ENCODE assay signal across 8 mouse cellular contexts in genomic region chr11:77982441-77982905, GRCm38 (mm10). TPM values are rescaled to one million over a fixed set of nuclear protein-coding genes. Genes with fewer than 3 reads are reported as not detected.
A peak's percentile ranks its signal among the peaks of the same experiment; 100 is the strongest.
DNase-seq lines count a peak whose midpoint lies in the region; ATAC-seq and TF ChIP-seq lines count a peak whose summit lies in the region.

Gene Phf12 (plus strand): TSS chr11:77982754.

- no peak for TF ChIP-seq EP300 in CH12.LX (IDR thresholded peaks at IDR 0.05; ENCODE audit: low read length)

- H3K4me1 ChIP-seq in CH12.LX (ENCODE audit: control insufficient read depth in 1 of 2, insufficient read depth in 2 of 2) = peaks cover 5 to 44% of the 10 kb centered on the region in 2 experiments
- peaks cover 7% of the 10 kb centered on the region; the same call in 1 of the 2 replicates for H3K4me1 ChIP-seq in forebrain, embryonic 11.5 days (replicated peaks; ENCODE audit: control insufficient read depth, insufficient read depth, low read length)
- H3K4me1 ChIP-seq in heart, embryonic 16.5 days (ENCODE audit: control insufficient read depth, insufficient read depth, low read length) = peaks cover 8% of the 10 kb centered on the region
- H3K4me1 ChIP-seq in liver, embryonic 15.5 days (replicated peaks) = peaks cover 41% of the 10 kb centered on the region
- H3K4me1 ChIP-seq in neural tube, embryonic 12.5 days = peaks cover 16% of the 10 kb centered on the region

- no peaks in the 10 kb centered on the region for H3K9me3 ChIP-seq in CH12.LX (replicated peaks; ENCODE audit: low read length)
- no peaks in the 10 kb centered on the region for H3K9me3 ChIP-seq in forebrain, embryonic 11.5 days (ENCODE audit: control insufficient read depth, low read length)
- H3K9me3 ChIP-seq in heart, embryonic 16.5 days (replicated peaks; ENCODE audit: control insufficient read depth, low read length) = no peaks in the 10 kb centered on the region
- no peaks in the 10 kb centered on the region for H3K9me3 ChIP-seq in liver, embryonic 15.5 days (replicated peaks)
- no peaks in the 10 kb centered on the region for H3K9me3 ChIP-seq in neural tube, embryonic 12.5 days

- peaks cover 47% of the 10 kb centered on the region for H3K79me2 ChIP-seq in CH12.LX (replicated peaks; ENCODE audit: control insufficient read depth, extremely low read depth, insufficient read depth, poor library complexity, severe bottlenecking)

- H3K4me2 ChIP-seq in CH12.LX (ENCODE audit: insufficient read depth, low read depth, poor library complexity, severe bottlenecking) = peak within 1 kb of the TSS; percentile 40; the same call in 1 of the 2 replicates
- H3K4me2 ChIP-seq in forebrain, embryonic 11.5 days (ENCODE audit: low read depth, low read length, severe bottlenecking) = peak within 1 kb of the TSS; percentile 77
- H3K4me2 ChIP-seq in heart, embryonic 16.5 days (ENCODE audit: low read depth, low read length) = peak within 1 kb of the TSS; percentile 68
- H3K4me2 ChIP-seq in liver, embryonic 15.5 days = peak within 1 kb of the TSS; percentile 90
- peak within 1 kb of the TSS; percentile 88 for H3K4me2 ChIP-seq in neural tube, embryonic 12.5 days (replicated peaks)

- TF ChIP-seq RAD21 in CH12.LX (IDR thresholded peaks at IDR 0.05; ENCODE audit: low read depth, low read length) = no peak

- H3K9ac ChIP-seq in CH12.LX (ENCODE audit: insufficient read depth, low read depth) = peak within 1 kb of the TSS; percentile 99
- peak within 1 kb of the TSS; percentile 90 for H3K9ac ChIP-seq in forebrain, embryonic 11.5 days (ENCODE audit: low read length)
- peak within 1 kb of the TSS; percentile 100 for H3K9ac ChIP-seq in heart, embryonic 16.5 days (ENCODE audit: low read length)
- peak within 1 kb of the TSS; percentile 100 for H3K9ac ChIP-seq in liver, embryonic 15.5 days
- peak within 1 kb of the TSS; percentile 100 for H3K9ac ChIP-seq in neural tube, embryonic 12.5 days

- DNase-seq in CH12.LX (ENCODE audit: extremely low read depth) = peak; percentile 100
- peak; percentile 97 for DNase-seq in c-Kit-positive CD71-positive TER-119-negative erythroid progenitor cells, embryonic 14.5 days (ENCODE audit: low read depth)
- DNase-seq in forebrain, embryonic 11.5 days (ENCODE audit: low spot score) = peak; percentile 99
- DNase-seq in kidney, postnatal 36 days = peak; percentile 99 to 100
- peak; percentile 99 for DNase-seq in telencephalon, adult 2 months (ENCODE audit: low read depth, low spot score)

- dilution Hi-C loops in CH12.LX (cut with MboI; ENCODE audit: extremely low pct_ligation_motif_present, extremely low pct_unique_long_range_greater_than_20kb, low sequenced_read_pairs) = no loop called here

- no peak for TF ChIP-seq CTCF in CH12.LX (conservative IDR thresholded peaks at IDR 0.05 in 1 of 2, IDR thresholded peaks at IDR 0.05 in 1 of 2; ENCODE audit: low read depth in 2 of 2, low read length in 2 of 2)

- H3K27me3 ChIP-seq in CH12.LX (replicated peaks) = peaks cover 12% of the 10 kb centered on the region
- H3K27me3 ChIP-seq in forebrain, embryonic 11.5 days (ENCODE audit: control insufficient read depth, insufficient read depth, low read length) = no peaks in the 10 kb centered on the region
- H3K27me3 ChIP-seq in heart, embryonic 16.5 days (ENCODE audit: control insufficient read depth, insufficient read depth, low read length) = peaks cover 6% of the 10 kb centered on the region
- peaks cover 15% of the 10 kb centered on the region for H3K27me3 ChIP-seq in liver, embryonic 15.5 days
- peaks cover 13% of the 10 kb centered on the region for H3K27me3 ChIP-seq in neural tube, embryonic 12.5 days (replicated peaks)

- ATAC-seq in forebrain, embryonic 11.5 days (replicated peaks; ENCODE audit: low FRiP score) = peak; percentile 85
- ATAC-seq in heart, embryonic 16.5 days (replicated peaks; ENCODE audit: extremely low read depth, insufficient read depth, low FRiP score) = peak; percentile 91
- peak; percentile 87 for ATAC-seq in liver, embryonic 15.5 days (ENCODE audit: insufficient read depth)
- ATAC-seq in neural tube, embryonic 12.5 days (ENCODE audit: low FRiP score, low read depth) = peak; percentile 88

- peak within 1 kb of the TSS; percentile 93 for H3K27ac ChIP-seq in CH12.LX (ENCODE audit: insufficient read depth, low read depth)
- peak within 1 kb of the TSS; percentile 96 for H3K27ac ChIP-seq in forebrain, embryonic 11.5 days (ENCODE audit: low read depth, low read length)
- H3K27ac ChIP-seq in heart, embryonic 16.5 days (ENCODE audit: low read length) = peak within 1 kb of the TSS; percentile 99
- peak within 1 kb of the TSS; percentile 98 for H3K27ac ChIP-seq in liver, embryonic 15.5 days (replicated peaks)
- H3K27ac ChIP-seq in neural tube, embryonic 12.5 days = peak within 1 kb of the TSS; percentile 93

- H3K36me3 ChIP-seq in CH12.LX (replicated peaks in 1 of 2; ENCODE audit: control insufficient read depth in 1 of 2, insufficient read depth in 1 of 2, low read length in 1 of 2) = peaks cover 4 to 25% of the 10 kb centered on the region in 2 experiments
- H3K36me3 ChIP-seq in forebrain, embryonic 11.5 days (ENCODE audit: control insufficient read depth, insufficient read depth, low read length) = peaks cover 3% of the 10 kb centered on the region; the same call in 1 of the 2 replicates
- no peaks in the 10 kb centered on the region for H3K36me3 ChIP-seq in heart, embryonic 16.5 days (ENCODE audit: control insufficient read depth, insufficient read depth)
- peaks cover 21% of the 10 kb centered on the region for H3K36me3 ChIP-seq in liver, embryonic 15.5 days (replicated peaks)
- peaks cover 3% of the 10 kb centered on the region; the same call in 1 of the 2 replicates for H3K36me3 ChIP-seq in neural tube, embryonic 12.5 days

- 0% methylated on average over 55 of the region's 62 CpGs for WGBS in forebrain, embryonic 11.5 days
- under 1% methylated on average over 55 of the region's 62 CpGs for WGBS in heart, embryonic 16.5 days
- under 1% methylated on average over 62 of the region's 62 CpGs for WGBS in liver, embryonic 15.5 days (ENCODE audit: insufficient replicate concordance)
- under 1% methylated on average over 62 of the region's 62 CpGs for WGBS in neural tube, embryonic 12.5 days

- peak; percentile 83; the same call in 1 of the 2 replicates for TF ChIP-seq POLR2A in CH12.LX (IDR thresholded peaks at IDR 0.05; ENCODE audit: low read depth, low read length)

- peak within 1 kb of the TSS; percentile 83 to 96 (median 88) for H3K4me3 ChIP-seq in CH12.LX (replicated peaks in 1 of 3; ENCODE audit: low read depth in 2 of 3, low read length in 2 of 3, poor library complexity in 1 of 3)
- H3K4me3 ChIP-seq in forebrain, embryonic 11.5 days (ENCODE audit: low read depth, low read length) = peak within 1 kb of the TSS; percentile 70
- peak within 1 kb of the TSS; percentile 100 for H3K4me3 ChIP-seq in heart, embryonic 16.5 days (ENCODE audit: low read length)
- H3K4me3 ChIP-seq in liver, embryonic 15.5 days (replicated peaks) = peak within 1 kb of the TSS; percentile 100
- peak within 1 kb of the TSS; percentile 100 for H3K4me3 ChIP-seq in neural tube, embryonic 12.5 days

- in situ Hi-C loops in CH12.LX (cut with MboI; ENCODE audit: low pct_ligation_motif_present, low pct_unique_long_range_greater_than_20kb, low sequenced_read_pairs) = no loop called here

TF ChIP-seq in CH12.LX, 34 proteins besides CTCF, POLR2A, EP300 and RAD21 (continues in another document):
- no peak for TF ChIP-seq UBTF (IDR thresholded peaks at IDR 0.05; ENCODE audit: low read depth, low read length)
- TF ChIP-seq NELFE (IDR thresholded peaks at IDR 0.05; ENCODE audit: low read depth, low read length) = peak; percentile 90; the same call in 1 of the 2 replicates
- peak; percentile 94 for TF ChIP-seq ELF1 (IDR thresholded peaks at IDR 0.05; ENCODE audit: low read depth, low read length)
- peak; percentile 59; the same call in 1 of the 2 replicates for TF ChIP-seq SIN3A (IDR thresholded peaks at IDR 0.05; ENCODE audit: low read length)
- no peak for TF ChIP-seq ZC3H11A (IDR thresholded peaks at IDR 0.05; ENCODE audit: low read depth, low read length)
- peak; percentile 63; the same call in 1 of the 2 replicates for TF ChIP-seq RCOR1 (conservative IDR thresholded peaks at IDR 0.05; ENCODE audit: low read depth, low read length)
- peak; percentile 56 for TF ChIP-seq MXI1 (IDR thresholded peaks at IDR 0.05; ENCODE audit: low read depth, low read length)
- peak; percentile 94; the same call in 1 of the 2 replicates for TF ChIP-seq KAT2A (IDR thresholded peaks at IDR 0.05; ENCODE audit: insufficient replicate concordance, low read length)
- TF ChIP-seq TCF12 (IDR thresholded peaks at IDR 0.05; ENCODE audit: low read depth, low read length) = peak; percentile 81
- peak; percentile 92 for TF ChIP-seq ZMIZ1 (IDR thresholded peaks at IDR 0.05; ENCODE audit: low read depth, low read length)
- TF ChIP-seq MEF2A (IDR thresholded peaks at IDR 0.05; ENCODE audit: borderline replicate concordance, low read depth, low read length) = no peak; the same call in 1 of the 2 replicates
- no peak for TF ChIP-seq MYC (IDR thresholded peaks at IDR 0.05; ENCODE audit: low read depth, low read length)
- peak; percentile 18; the same call in 1 of the 2 replicates for TF ChIP-seq JUN (IDR thresholded peaks at IDR 0.05; ENCODE audit: insufficient read depth, low read depth, low read length)
- peak; percentile 5; the same call in 1 of the 2 replicates for TF ChIP-seq GABPA (IDR thresholded peaks at IDR 0.05; ENCODE audit: insufficient replicate concordance, low read depth, low read length)
- no peak for TF ChIP-seq POLR2AphosphoS2 (IDR thresholded peaks at IDR 0.05; ENCODE audit: low read depth, low read length)
- peak; percentile 53; the same call in 1 of the 2 replicates for TF ChIP-seq MAZ (IDR thresholded peaks at IDR 0.05; ENCODE audit: low read depth, low read length)
- no peak for TF ChIP-seq CHD1 (IDR thresholded peaks at IDR 0.05; ENCODE audit: low read depth, low read length)
- no peak for TF ChIP-seq USF1 (IDR thresholded peaks at IDR 0.05; ENCODE audit: low read depth, low read length)
- no peak for TF ChIP-seq IRF4 (IDR thresholded peaks at IDR 0.05; ENCODE audit: low read depth, low read length)
- TF ChIP-seq CHD2 (IDR thresholded peaks at IDR 0.05; ENCODE audit: low read length) = peak; percentile 94
- TF ChIP-seq PAX5 (IDR thresholded peaks at IDR 0.05; ENCODE audit: low read length) = no peak
- peak; percentile 85 for TF ChIP-seq HCFC1 (IDR thresholded peaks at IDR 0.05; ENCODE audit: low read depth, low read length)

RNA-seq across cellular contexts. Expression of gene Phf12, which starts in this region (rescaled TPM):
- total RNA-seq in CH12.LX (2012; rRNA removed) (28.4 and 30.5 TPM in 2 replicates), CH12.LX (2014; rRNA removed) (10.7 and 12.2 TPM in 2 replicates)
- polyA plus RNA-seq in CH12.LX (2012; ENCODE audit: insufficient read length, low read depth) = 59.7 and 61.8 TPM in 2 replicates
- 29.6 and 30.5 TPM in 2 replicates for polyA plus RNA-seq in forebrain, embryonic 11.5 days (2014; fragmentation: Nextera tagmentation; extraction: Ambion mirVana)
- 11.6 and 12.4 TPM in 2 replicates for polyA plus RNA-seq in heart, embryonic 16.5 days (2015; fragmentation: Nextera tagmentation; extraction: Ambion mirVana)
- polyA plus RNA-seq in liver, embryonic 15.5 days (2015; fragmentation: Nextera tagmentation; extraction: Ambion mirVana) = 5.5 and 8.5 TPM in 2 replicates
- polyA plus RNA-seq in neural tube, embryonic 12.5 days (2016; fragmentation: Nextera tagmentation; extraction: Ambion mirVana) = 29.5 and 29.7 TPM in 2 replicates

Comparison
In these comparisons a context has a peak if more than half of its experiments do, and no peak if none do; other contexts are left out.
1. Peak in every context shown above with its lines: DNase-seq, ATAC-seq, H3K4me3 ChIP-seq and H3K27ac ChIP-seq.
2. H3K4me2 ChIP-seq: peak in every context shown above with its lines; median percentile 90 in liver, embryonic 15.5 days; 88 in neural tube, embryonic 12.5 days; 77 in forebrain, embryonic 11.5 days; 68 in heart, embryonic 16.5 days; 40 in CH12.LX.